Mouse (Mus musculus) MEL (cell line): Measurements from ENCODE around the gene Spaca3. TPM values are rescaled to one million over a fixed set of nuclear protein-coding genes. Genes with fewer than 3 reads are reported as not detected.

Experiments used
- DNase-seq: peaks from one replicate; pipeline ENCODE4 v3.0.0; 2011; ENCODE audit warnings: low read depth, low spot score
- H3K27ac ChIP-seq: 2 replicates; pipeline ENCODE4 v1.5.1; 2012; ENCODE audit warnings: low read depth, mild to moderate bottlenecking, control low read depth, low read length, moderate library complexity; ENCODE audit not compliant: control insufficient read depth
- H3K27me3 ChIP-seq, 2 experiments: fragments of 150-350 bp in 1 of 2; sonication (generic) in 1 of 2; 2 replicates each; pipeline ENCODE4 v1.6.1; 2012; ENCODE audit warnings: low read length in 2 of 2, mild to moderate bottlenecking in 2 of 2, improper control_type of control experiment in 1 of 2, moderate library complexity in 1 of 2; ENCODE audit not compliant: insufficient read depth in 2 of 2, control insufficient read depth in 1 of 2
- H3K36me3 ChIP-seq, 2 experiments: 2 replicates each; pipeline ENCODE4 v1.6.1; 2012 to 2014; ENCODE audit warnings: low read length in 2 of 2, improper control_type of control experiment in 1 of 2, inconsistent platforms in 1 of 2, mild to moderate bottlenecking in 1 of 2; ENCODE audit not compliant: insufficient read depth in 2 of 2, control insufficient read depth in 1 of 2
- H3K4me1 ChIP-seq, 2 experiments: fragments of 150-350 bp in 1 of 2; sonication (generic) in 1 of 2; 2 replicates each; pipeline ENCODE4 v1.6.1; 2012; ENCODE audit warnings: low read length in 2 of 2, improper control_type of control experiment in 1 of 2, mild to moderate bottlenecking in 1 of 2; ENCODE audit not compliant: insufficient read depth in 2 of 2, control insufficient read depth in 1 of 2
- H3K4me3 ChIP-seq, 2 experiments: fragments of 150-350 bp in 1 of 2; sonication (generic) in 1 of 2; 2 replicates each; pipeline ENCODE4 v1.5.1; 2012; ENCODE audit warnings: low read depth in 2 of 2, low read length in 2 of 2, mild to moderate bottlenecking in 2 of 2, moderate library complexity in 2 of 2, control low read depth in 1 of 2, improper control_type of control experiment in 1 of 2; ENCODE audit not compliant: control insufficient read depth in 1 of 2, insufficient read depth in 1 of 2
- H3K79me2 ChIP-seq: 2 replicates; pipeline ENCODE4 v1.6.1; 2012; ENCODE audit warnings: mild to moderate bottlenecking, low read length, moderate library complexity; ENCODE audit not compliant: control insufficient read depth, poor library complexity, insufficient read depth
- H3K9ac ChIP-seq: 2 replicates; pipeline ENCODE4 v1.6.1; 2012; ENCODE audit warnings: low read depth, mild to moderate bottlenecking, control low read depth, low read length, moderate library complexity; ENCODE audit not compliant: control insufficient read depth, poor library complexity, severe bottlenecking
- H3K9me3 ChIP-seq: fragments of 150-350 bp; sonication (generic); replicated peaks from 2 replicates; pipeline ENCODE4 v1.6.1; 2012; ENCODE audit warnings: mild to moderate bottlenecking, low read length, improper control_type of control experiment, moderate library complexity; ENCODE audit not compliant: insufficient read depth
- BHLHE40 ChIP-seq: IDR thresholded peaks from 2 replicates; pipeline ENCODE4 v1.6.1; 2012; ENCODE audit warnings: low read depth, mild to moderate bottlenecking, inconsistent platforms, low read length, improper control_type of control experiment, borderline replicate concordance
- CHD2 ChIP-seq: IDR thresholded peaks from 2 replicates; pipeline ENCODE4 v1.6.1; 2011; ENCODE audit warnings: low read length, improper control_type of control experiment
- CTCF ChIP-seq, 3 experiments: IDR thresholded peaks in 2 of 3; conservative IDR thresholded peaks in 1 of 3; 2 replicates each; pipeline ENCODE4 v1.5.1; 2011 to 2012; ENCODE audit warnings: low read length in 3 of 3, low read depth in 2 of 3, mild to moderate bottlenecking in 2 of 3, improper control_type of control experiment in 1 of 3, inconsistent platforms in 1 of 3, mixed read lengths in 1 of 3, moderate library complexity in 1 of 3; ENCODE audit not compliant: control insufficient read depth in 1 of 3, insufficient read depth in 1 of 3, poor library complexity in 1 of 3, severe bottlenecking in 1 of 3
- E2F4 ChIP-seq: IDR thresholded peaks from 2 replicates; pipeline ENCODE4 v1.6.1; 2011; ENCODE audit warnings: low read depth, low read length, improper control_type of control experiment, borderline replicate concordance
- ELF1 ChIP-seq: IDR thresholded peaks from 2 replicates; pipeline ENCODE4 v1.6.1; 2014; ENCODE audit warnings: low read depth, mild to moderate bottlenecking, inconsistent platforms, low read length, improper control_type of control experiment, moderate library complexity
- ETS1 ChIP-seq: IDR thresholded peaks from 2 replicates; pipeline ENCODE4 v1.6.1; 2012; ENCODE audit warnings: low read depth, mild to moderate bottlenecking, inconsistent platforms, low read length, improper control_type of control experiment, moderate library complexity
- GATA1 ChIP-seq: IDR thresholded peaks from 2 replicates; pipeline ENCODE4 v1.6.1; 2011; ENCODE audit warnings: low read depth, low read length, improper control_type of control experiment
- POLR2A ChIP-seq, 2 experiments: IDR thresholded peaks; 2 replicates each; pipeline ENCODE4 v1.6.1; 2011 to 2012; ENCODE audit warnings: low read length in 2 of 2, mild to moderate bottlenecking in 2 of 2, control low read depth in 1 of 2, improper control_type of control experiment in 1 of 2, low read depth in 1 of 2, moderate library complexity in 1 of 2; ENCODE audit not compliant: control insufficient read depth in 1 of 2, insufficient read depth in 1 of 2, poor library complexity in 1 of 2
- POLR2AphosphoS5 ChIP-seq: IDR thresholded peaks from 2 replicates; pipeline ENCODE4 v1.6.1; 2012; ENCODE audit warnings: low read depth, borderline replicate concordance, mild to moderate bottlenecking, inconsistent platforms, low read length, moderate library complexity, mixed read lengths
- RAD21 ChIP-seq: IDR thresholded peaks from 2 replicates; pipeline ENCODE4 v1.6.1; 2011; ENCODE audit warnings: mild to moderate bottlenecking, low read depth, low read length, improper control_type of control experiment
- RCOR1 ChIP-seq: IDR thresholded peaks from 2 replicates; pipeline ENCODE4 v1.6.1; 2012; ENCODE audit warnings: low read depth, mild to moderate bottlenecking, inconsistent platforms, low read length, improper control_type of control experiment
- SIN3A ChIP-seq: IDR thresholded peaks from 2 replicates; pipeline ENCODE4 v1.6.1; 2012; ENCODE audit warnings: low read length, improper control_type of control experiment, inconsistent platforms
- SMC3 ChIP-seq: IDR thresholded peaks from 2 replicates; pipeline ENCODE4 v1.6.1; 2011; ENCODE audit warnings: low read depth, low read length, improper control_type of control experiment
- TBP ChIP-seq: IDR thresholded peaks from 2 replicates; pipeline ENCODE4 v1.8.0; 2011; ENCODE audit warnings: low read depth, low read length, improper control_type of control experiment
- TCF12 ChIP-seq: IDR thresholded peaks from 2 replicates; pipeline ENCODE4 v1.6.1; 2014; ENCODE audit warnings: low read depth, mild to moderate bottlenecking, inconsistent platforms, low read length, improper control_type of control experiment, moderate library complexity
- USF1 ChIP-seq: IDR thresholded peaks from 2 replicates; pipeline ENCODE4 v1.6.1; 2014; ENCODE audit warnings: low read depth, mild to moderate bottlenecking, inconsistent platforms, low read length, improper control_type of control experiment, moderate library complexity
- USF2 ChIP-seq, 2 experiments: IDR thresholded peaks; 2 replicates each; pipeline ENCODE4 v1.6.1; 2011 to 2012; ENCODE audit warnings: improper control_type of control experiment in 2 of 2, low read length in 2 of 2, borderline replicate concordance in 1 of 2, inconsistent platforms in 1 of 2, low read depth in 1 of 2, mild to moderate bottlenecking in 1 of 2; ENCODE audit not compliant: insufficient read depth in 1 of 2
- ZC3H11A ChIP-seq: IDR thresholded peaks from 2 replicates; pipeline ENCODE4 v1.6.1; 2012; ENCODE audit warnings: low read depth, mild to moderate bottlenecking, inconsistent platforms, low read length, improper control_type of control experiment
- ZKSCAN1 ChIP-seq: IDR thresholded peaks from 2 replicates; pipeline ENCODE4 v1.6.1; 2012; ENCODE audit warnings: low read depth, mild to moderate bottlenecking, inconsistent platforms, low read length, improper control_type of control experiment, moderate library complexity
- ZMIZ1 ChIP-seq: IDR thresholded peaks from 2 replicates; pipeline ENCODE4 v1.6.1; 2012; ENCODE audit warnings: low read depth, mild to moderate bottlenecking, inconsistent platforms, low read length, improper control_type of control experiment, moderate library complexity
- ZNF384 ChIP-seq: IDR thresholded peaks from 2 replicates; pipeline ENCODE4 v1.6.1; 2012; ENCODE audit warnings: low read depth, mild to moderate bottlenecking, inconsistent platforms, low read length, improper control_type of control experiment
- polyA plus RNA-seq, 2 experiments: library from polyadenylated mRNA; stranded (reverse) in 1 of 2; unstranded in 1 of 2; fragments of >175 nt in 1 of 2; fragments of >200 nt in 1 of 2; gene quantifications; 2 replicates each; pipeline versions ENCODE4 v1.2.1 to v1.2.4; 2012; ENCODE audit warnings: low replicate concordance in 2 of 2, low read depth in 1 of 2; ENCODE audit not compliant: insufficient read length in 2 of 2, insufficient read depth in 1 of 2, missing spikeins in 1 of 2
- total RNA-seq: library from RNA; depleted of rRNA; stranded (reverse); fragments of 300-350 nt; gene quantifications from 2 replicates; pipeline ENCODE4 v1.2.3, GENCODE M21; 2012

Spaca3 gene
- total and polyA plus RNA-seq, 3 experiments, result not detected

- Histone ChIP-seq H3K4me3 (no peak overlapping the region), H3K27ac (no peak overlapping the region), H3K9me3 (no peaks in the 10 kb centered on the region), H3K36me3 (peaks cover 0 to 2% of the 10 kb centered on the region in 2 experiments; a peak in 1 of 4 replicates), H3K79me2 (no peaks in the 10 kb centered on the region), H3K9ac (no peak overlapping the region), H3K4me1 (peaks cover 0 to 5% of the 10 kb centered on the region in 2 experiments; a peak in 2 of 4 replicates), H3K27me3 (no peaks in the 10 kb centered on the region)
- DNase-seq, result peak; percentile 92
- 0 out of 4 replicates have a peak, but pooled peaks of 1 of the 2 experiments have one; percentile 44 for TF ChIP-seq POLR2A (IDR thresholded peaks at IDR 0.05; ENCODE audit: control insufficient read depth in 1 of 2, insufficient read depth in 1 of 2, low read depth in 1 of 2, low read length in 2 of 2, poor library complexity in 1 of 2)
- peak; percentile 97 for TF ChIP-seq ZC3H11A
- no peak for TF ChIP-seq ZMIZ1
- no peak for TF ChIP-seq POLR2AphosphoS5
- TF ChIP-seq ZKSCAN1, result no peak
- TF ChIP-seq TBP, result 0 out of 2 replicates have a peak, but pooled peaks have one; percentile 20
- 0 out of 2 replicates have a peak, but pooled peaks have one; percentile 34 for TF ChIP-seq RCOR1
- TF ChIP-seq CTCF (IDR thresholded peaks at IDR 0.05 in 2 of 3, conservative IDR thresholded peaks at IDR 0.05 in 1 of 3; ENCODE audit: control insufficient read depth in 1 of 3, insufficient read depth in 1 of 3, low read depth in 2 of 3, low read length in 3 of 3, poor library complexity in 1 of 3, severe bottlenecking in 1 of 3), result peak; percentile 86 to 99 (median 87)
- peak; percentile 42; the same call in 1 of the 2 replicates for TF ChIP-seq SIN3A
- TF ChIP-seq E2F4, result no peak
- peak in 1 of 2 experiments; percentile 50; a peak in 1 of 4 replicates for TF ChIP-seq USF2 (IDR thresholded peaks at IDR 0.05; ENCODE audit: borderline replicate concordance in 1 of 2, insufficient read depth in 1 of 2, low read depth in 1 of 2, low read length in 2 of 2)
- peak; percentile 90 for TF ChIP-seq USF1
- TF ChIP-seq BHLHE40, result peak; percentile 71
- TF ChIP-seq SMC3, result peak; percentile 100
- peak; percentile 96 for TF ChIP-seq RAD21
- peak; percentile 63 for TF ChIP-seq GATA1
- TF ChIP-seq ZNF384, result no peak
- TF ChIP-seq ETS1, result no peak; the same call in 1 of the 2 replicates
Measured at GRCm38 (mm10) chr11:80818060-80818697, 40.0 kb upstream of the Spaca3 start.

- Histone ChIP-seq H3K27ac (no peak overlapping the region), H3K79me2 (no peaks in the 10 kb centered on the region), H3K4me1 (peaks cover 0 to 5% of the 10 kb centered on the region in 2 experiments; a peak in 2 of 4 replicates), H3K27me3 (no peaks in the 10 kb centered on the region), H3K4me3 (no peak overlapping the region), H3K36me3 (peaks cover 0 to 2% of the 10 kb centered on the region in 2 experiments; a peak in 1 of 4 replicates), H3K9ac (no peak overlapping the region), H3K9me3 (no peaks in the 10 kb centered on the region)
- no peak for TF ChIP-seq TCF12
- no peak for TF ChIP-seq RAD21
- TF ChIP-seq ELF1, result no peak
- TF ChIP-seq ZC3H11A, result no peak
- no peak for TF ChIP-seq RCOR1
- TF ChIP-seq GATA1, result no peak
- no peak for TF ChIP-seq POLR2A (IDR thresholded peaks at IDR 0.05; ENCODE audit: control insufficient read depth in 1 of 2, insufficient read depth in 1 of 2, low read depth in 1 of 2, low read length in 2 of 2, poor library complexity in 1 of 2)
- TF ChIP-seq CHD2, result no peak
- TF ChIP-seq USF2 (IDR thresholded peaks at IDR 0.05; ENCODE audit: borderline replicate concordance in 1 of 2, insufficient read depth in 1 of 2, low read depth in 1 of 2, low read length in 2 of 2), result no peak
- no peak for DNase-seq
Measured at GRCm38 (mm10) chr11:80820085-80820484, 38.1 kb upstream of the Spaca3 start.
